Mouse (Mus musculus) MEL (cell line): ENCODE results near the gene Rasl11b.

Experiments used
- CTCF ChIP-seq, 3 experiments: IDR thresholded peaks in 2 of 3; conservative IDR thresholded peaks in 1 of 3; 2 replicates each; pipeline ENCODE4 v1.5.1; 2011 to 2012; ENCODE audit warnings: low read length in 3 of 3, low read depth in 2 of 3, mild to moderate bottlenecking in 2 of 3, improper control_type of control experiment in 1 of 3, inconsistent platforms in 1 of 3, mixed read lengths in 1 of 3, moderate library complexity in 1 of 3; ENCODE audit not compliant: control insufficient read depth in 1 of 3, insufficient read depth in 1 of 3, poor library complexity in 1 of 3, severe bottlenecking in 1 of 3
- E2F4 ChIP-seq: IDR thresholded peaks from 2 replicates; pipeline ENCODE4 v1.6.1; 2011; ENCODE audit warnings: low read depth, low read length, improper control_type of control experiment, borderline replicate concordance
- EP300 ChIP-seq, 2 experiments: IDR thresholded peaks; 2 replicates each; pipeline ENCODE4 v1.6.1; 2011; ENCODE audit warnings: improper control_type of control experiment in 2 of 2, low read length in 2 of 2, low read depth in 1 of 2, mild to moderate bottlenecking in 1 of 2
- ETS1 ChIP-seq: IDR thresholded peaks from 2 replicates; pipeline ENCODE4 v1.6.1; 2012; ENCODE audit warnings: low read depth, mild to moderate bottlenecking, inconsistent platforms, low read length, improper control_type of control experiment, moderate library complexity
- MXI1 ChIP-seq: IDR thresholded peaks from 2 replicates; pipeline ENCODE4 v1.6.1; 2011; ENCODE audit warnings: mild to moderate bottlenecking, low read depth, low read length, improper control_type of control experiment
- NELFE ChIP-seq: IDR thresholded peaks from 2 replicates; pipeline ENCODE4 v1.6.1; 2011; ENCODE audit warnings: low read depth, low read length, improper control_type of control experiment
- POLR2A ChIP-seq, 2 experiments: IDR thresholded peaks; 2 replicates each; pipeline ENCODE4 v1.6.1; 2011 to 2012; ENCODE audit warnings: low read length in 2 of 2, mild to moderate bottlenecking in 2 of 2, control low read depth in 1 of 2, improper control_type of control experiment in 1 of 2, low read depth in 1 of 2, moderate library complexity in 1 of 2; ENCODE audit not compliant: control insufficient read depth in 1 of 2, insufficient read depth in 1 of 2, poor library complexity in 1 of 2
- TBP ChIP-seq: IDR thresholded peaks from 2 replicates; pipeline ENCODE4 v1.8.0; 2011; ENCODE audit warnings: low read depth, low read length, improper control_type of control experiment
- USF2 ChIP-seq, 2 experiments: IDR thresholded peaks; 2 replicates each; pipeline ENCODE4 v1.6.1; 2011 to 2012; ENCODE audit warnings: improper control_type of control experiment in 2 of 2, low read length in 2 of 2, borderline replicate concordance in 1 of 2, inconsistent platforms in 1 of 2, low read depth in 1 of 2, mild to moderate bottlenecking in 1 of 2; ENCODE audit not compliant: insufficient read depth in 1 of 2

GRCm38 (mm10) chr5:74188886-74189285 is 6.2 kb upstream of the Rasl11b start:
- TF ChIP-seq USF2 (IDR thresholded peaks at IDR 0.05; ENCODE audit: borderline replicate concordance in 1 of 2, insufficient read depth in 1 of 2, low read depth in 1 of 2, low read length in 2 of 2): no peak
- no peak for TF ChIP-seq CTCF (IDR thresholded peaks at IDR 0.05 in 2 of 3, conservative IDR thresholded peaks at IDR 0.05 in 1 of 3; ENCODE audit: control insufficient read depth in 1 of 3, insufficient read depth in 1 of 3, low read depth in 2 of 3, low read length in 3 of 3, poor library complexity in 1 of 3, severe bottlenecking in 1 of 3)
- no peak for TF ChIP-seq NELFE
- TF ChIP-seq EP300 (IDR thresholded peaks at IDR 0.05; ENCODE audit: low read depth in 1 of 2, low read length in 2 of 2): no peak
- TF ChIP-seq E2F4: no peak
- TF ChIP-seq MXI1: no peak
- TF ChIP-seq TBP: no peak
- no peak for TF ChIP-seq POLR2A (IDR thresholded peaks at IDR 0.05; ENCODE audit: control insufficient read depth in 1 of 2, insufficient read depth in 1 of 2, low read depth in 1 of 2, low read length in 2 of 2, poor library complexity in 1 of 2)
- no peak for TF ChIP-seq ETS1
